Mouse (Mus musculus) layer of hippocampus, adult 9-10 months (tissue): Measurements from ENCODE around the gene Specc1.

Experiments used
- DNase-seq: peaks from one replicate; pipeline ENCODE4 v3.0.0; 2022; ENCODE audit warnings: low spot score

The Specc1 gene

DNA sequence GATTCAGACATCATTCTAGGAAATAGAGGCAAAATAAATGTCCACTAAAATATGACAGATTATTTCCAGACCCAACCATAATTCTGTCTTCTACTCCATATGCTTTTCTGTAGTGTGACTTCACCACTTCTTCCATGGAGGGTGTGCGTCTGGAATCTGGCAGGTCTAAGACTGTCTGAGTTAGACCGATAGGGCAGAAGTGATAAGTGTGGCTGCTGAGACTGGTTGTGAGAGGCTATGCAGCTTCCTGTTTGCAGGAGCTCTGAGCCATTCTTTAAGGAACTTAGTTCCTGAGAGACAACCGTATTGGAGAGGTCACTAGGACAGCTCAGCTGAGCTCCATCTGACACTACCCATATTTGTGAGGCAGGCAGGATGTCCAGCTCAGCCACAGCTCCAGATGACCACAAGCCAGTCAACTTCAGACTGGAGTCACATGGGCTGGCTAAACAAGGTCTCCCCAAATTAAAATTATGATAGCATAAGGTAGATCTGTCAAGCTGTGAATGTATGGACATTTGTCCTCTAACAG lies 146.9 kb downstream of the Specc1 start:
- DNase-seq = no peak

DNA sequence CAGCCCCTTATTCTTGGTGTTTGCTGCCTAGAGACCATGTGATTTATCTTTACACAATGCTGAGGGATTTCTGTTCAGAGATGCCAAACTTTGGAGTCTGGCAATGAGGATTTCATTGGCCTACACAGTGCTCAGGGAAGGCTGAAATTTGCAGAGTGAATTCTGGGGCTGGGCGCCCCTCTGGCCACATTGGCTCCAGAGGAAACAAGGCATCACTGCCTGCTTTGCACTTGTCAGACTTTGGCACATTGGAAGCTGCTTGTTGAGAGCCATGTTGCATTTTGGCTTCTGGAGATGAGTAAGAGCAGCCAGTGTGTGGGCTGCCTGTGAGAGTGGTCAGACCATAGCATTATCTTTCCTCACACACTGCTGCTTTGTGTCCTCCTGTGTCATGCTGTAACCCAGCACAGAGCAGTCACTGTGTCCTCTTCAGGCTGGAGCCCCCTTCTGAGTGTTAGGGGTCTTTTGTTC lies 149.9 kb downstream of the Specc1 start:
- DNase-seq = no peak

- DNase-seq = no peak
Measured at GRCm38 (mm10) chr11:62107272-62107836, 150.8 kb downstream of the Specc1 start.

- no peak for DNase-seq
Measured at GRCm38 (mm10) chr11:62118561-62118960, 162.0 kb downstream of the Specc1 start.

DNA sequence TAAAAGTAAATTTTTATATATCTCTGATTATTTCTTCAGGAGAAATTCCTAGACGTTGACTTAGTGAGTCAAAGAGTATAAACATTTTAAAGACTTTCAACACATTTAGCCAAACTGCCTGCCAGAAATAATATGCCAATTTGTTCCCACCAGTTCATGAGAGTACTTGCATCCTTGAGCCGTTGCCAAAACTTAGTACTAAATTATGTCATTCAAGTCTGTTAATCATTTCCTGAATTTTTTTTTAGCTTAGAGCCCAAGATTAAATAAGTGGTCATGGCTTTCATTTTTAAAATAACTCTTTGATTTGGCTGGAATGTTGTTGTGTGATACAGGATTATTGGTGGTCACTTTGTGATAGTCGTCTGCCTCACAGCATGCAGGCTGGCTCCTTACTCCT lies 163.3 kb downstream of the Specc1 start:
- DNase-seq = no peak

DNA sequence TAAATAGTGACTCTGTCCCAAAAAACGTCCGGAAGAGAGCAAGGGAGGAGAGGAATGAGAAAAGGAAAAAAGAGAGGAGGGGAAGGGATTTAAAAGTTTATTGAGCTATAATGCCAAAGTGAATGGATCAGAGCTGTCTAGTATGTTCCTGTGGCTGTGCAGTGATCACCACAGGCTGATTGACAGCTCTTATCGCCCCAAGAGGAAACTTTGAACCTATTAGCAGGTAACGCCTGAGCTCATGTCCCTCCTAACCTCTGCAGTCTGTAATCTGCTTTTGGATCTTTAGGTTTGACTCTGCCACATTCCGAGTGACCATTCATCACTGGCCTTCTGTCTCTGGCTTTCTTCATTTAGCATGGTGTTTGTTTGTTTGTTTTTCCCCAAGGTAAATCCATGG lies 164.8 kb downstream of the Specc1 start:
- DNase-seq = no peak

- DNase-seq = peak; percentile 87
Measured at GRCm38 (mm10) chr11:62127692-62128091, 171.1 kb downstream of the Specc1 start.

DNA sequence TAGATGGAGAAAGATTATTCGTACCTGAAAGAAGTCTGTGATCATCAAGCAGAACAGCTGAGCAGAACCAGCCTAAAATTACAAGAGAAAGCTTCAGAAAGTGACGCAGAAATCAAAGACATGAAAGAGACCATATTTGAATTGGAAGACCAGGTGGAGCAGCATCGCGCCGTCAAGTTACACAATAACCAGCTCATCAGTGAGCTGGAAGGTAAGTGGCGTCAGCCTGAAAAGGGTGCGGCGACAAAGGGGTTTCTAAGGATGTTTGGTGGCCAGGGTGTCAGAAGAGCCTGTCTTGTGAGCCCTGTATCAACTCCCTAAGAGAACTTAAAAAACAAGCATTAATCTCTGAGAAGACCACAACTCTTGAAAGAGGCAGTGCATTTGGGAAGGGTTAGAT lies 171.6 kb downstream of the Specc1 start:
- no peak for DNase-seq

GRCm38 (mm10) chr11:62130191-62130590 lies 173.6 kb downstream of the Specc1 start:
- DNase-seq = no peak

DNA sequence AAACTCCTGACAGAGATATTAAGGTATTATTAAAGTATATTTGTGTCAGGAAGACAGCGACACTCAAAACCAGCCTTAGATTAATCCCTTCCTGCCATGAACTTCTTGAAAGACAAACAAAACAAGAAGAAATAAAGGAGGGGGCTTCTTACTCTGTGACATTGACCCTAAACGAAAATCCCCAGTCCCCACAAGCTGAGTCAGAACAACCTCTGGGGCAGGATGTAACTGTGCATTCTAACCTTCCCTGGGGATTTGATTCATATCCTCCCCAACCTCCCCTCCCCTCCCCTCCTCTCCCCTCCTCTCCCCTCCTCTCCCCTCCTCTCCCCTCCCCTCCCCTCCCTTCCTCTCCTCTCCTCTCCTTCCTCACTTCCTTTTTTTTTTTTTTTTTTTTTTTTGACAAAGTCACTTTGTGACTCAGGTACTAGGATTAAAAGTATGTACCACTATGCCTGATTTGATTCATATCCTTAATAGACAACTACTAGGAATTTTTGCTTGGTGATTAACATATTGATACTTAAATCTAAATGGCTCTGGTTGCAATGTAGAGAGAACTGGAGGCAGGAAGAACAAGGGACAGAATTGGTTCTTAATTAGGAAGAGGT lies 174.2 kb downstream of the Specc1 start:
- no peak for DNase-seq

DNA sequence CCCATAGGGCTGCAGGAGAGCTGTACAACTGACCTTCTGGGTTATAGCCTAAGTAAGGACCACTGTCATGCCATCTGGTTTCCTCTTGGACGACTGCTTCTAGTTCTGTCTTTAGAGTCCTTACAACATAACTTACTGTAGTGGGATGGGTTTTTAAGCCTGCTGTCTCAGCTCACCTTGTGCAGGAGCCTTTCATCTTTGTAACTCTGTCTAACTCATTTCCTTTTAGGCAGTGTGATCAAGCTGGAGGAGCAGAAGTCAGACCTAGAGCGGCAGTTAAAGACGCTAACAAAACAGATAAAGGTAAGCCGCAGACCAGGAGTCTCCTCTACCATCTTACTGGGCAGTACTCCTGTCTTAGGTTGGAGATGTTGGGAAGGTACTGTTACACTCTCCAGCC lies 175.0 kb downstream of the Specc1 start:
- DNase-seq = no peak

DNA sequence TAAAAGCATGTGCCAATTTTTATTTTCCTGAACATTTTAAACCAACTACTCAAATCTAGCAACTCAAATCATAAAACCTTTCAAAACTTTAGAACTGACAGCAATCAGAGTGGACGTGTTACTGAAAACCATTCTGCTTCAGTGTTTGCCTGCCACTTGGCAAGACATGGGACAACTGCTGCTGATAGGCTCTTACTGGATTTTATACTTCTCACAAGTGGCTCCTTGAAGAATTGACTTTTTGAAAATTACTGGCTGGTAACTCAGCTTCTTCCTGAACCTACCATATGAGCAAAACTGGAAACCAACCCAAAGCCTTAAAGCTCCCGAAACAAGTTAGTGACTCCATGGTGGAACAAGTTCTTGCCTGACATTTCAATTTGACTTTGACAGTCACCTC lies 177.6 kb downstream of the Specc1 start:
- DNase-seq = no peak

DNA sequence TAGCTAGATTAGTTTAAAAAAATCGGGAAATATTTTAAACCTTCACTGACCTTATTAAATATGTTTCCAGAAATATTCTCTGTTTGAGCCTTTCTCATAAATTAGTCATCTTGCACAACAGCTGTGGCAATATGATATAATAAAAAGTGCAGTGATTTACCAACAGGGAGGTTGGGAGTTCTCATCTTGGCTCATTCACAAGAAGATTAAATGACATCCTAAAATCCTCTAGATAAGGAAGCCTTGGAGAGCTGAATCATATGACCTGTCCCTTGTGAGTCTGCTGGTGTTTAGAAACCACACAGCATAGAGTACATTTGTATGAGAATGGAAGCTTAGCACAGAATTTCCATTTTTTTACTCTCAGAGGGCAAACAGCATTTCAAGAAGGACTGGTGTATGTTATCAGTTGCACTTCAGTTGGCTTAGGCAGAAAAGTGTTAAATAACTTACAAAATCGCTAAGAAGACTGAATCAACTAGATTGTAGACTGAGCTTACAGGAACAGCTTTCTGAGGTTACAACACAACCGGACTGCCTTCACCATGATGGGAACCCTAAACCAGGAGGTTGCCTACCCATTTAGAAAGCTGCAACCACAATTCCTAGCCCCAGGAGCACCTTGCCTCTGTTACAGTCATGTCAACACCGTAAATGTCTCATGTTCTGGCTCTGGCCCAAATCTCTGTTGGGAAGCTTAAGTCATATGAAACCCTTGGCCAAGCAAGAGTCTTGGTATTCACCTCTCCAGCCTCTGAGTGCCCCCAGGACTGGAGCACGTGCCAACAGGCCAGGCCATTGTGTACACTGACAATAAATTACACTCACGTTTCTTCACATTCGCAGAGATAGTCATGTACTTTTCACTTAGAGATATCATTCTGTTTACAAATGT lies 188.9 kb downstream of the Specc1 start:
- DNase-seq = no peak

- no peak for DNase-seq
Measured at GRCm38 (mm10) chr11:62146661-62147060, 190.1 kb downstream of the Specc1 start.

DNA sequence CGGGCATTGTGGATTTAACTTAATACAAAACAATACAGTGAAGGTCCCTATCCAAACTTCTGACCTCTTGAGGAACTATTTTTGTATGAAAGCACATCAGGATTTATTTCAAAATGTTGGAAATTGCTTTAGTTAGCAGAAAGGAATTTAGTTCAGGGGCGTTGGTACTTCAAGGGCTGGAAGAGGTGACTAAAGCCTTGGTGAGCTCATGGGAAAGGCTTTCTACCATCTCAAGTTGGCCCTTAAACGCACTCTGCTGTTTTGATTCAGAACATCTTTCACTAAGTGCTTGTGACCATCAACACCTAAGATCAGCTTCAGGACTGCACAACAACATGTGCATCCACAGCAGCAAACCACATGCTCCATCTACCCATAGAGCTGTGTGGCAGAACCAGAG lies 191.5 kb downstream of the Specc1 start:
- DNase-seq = no peak

DNA sequence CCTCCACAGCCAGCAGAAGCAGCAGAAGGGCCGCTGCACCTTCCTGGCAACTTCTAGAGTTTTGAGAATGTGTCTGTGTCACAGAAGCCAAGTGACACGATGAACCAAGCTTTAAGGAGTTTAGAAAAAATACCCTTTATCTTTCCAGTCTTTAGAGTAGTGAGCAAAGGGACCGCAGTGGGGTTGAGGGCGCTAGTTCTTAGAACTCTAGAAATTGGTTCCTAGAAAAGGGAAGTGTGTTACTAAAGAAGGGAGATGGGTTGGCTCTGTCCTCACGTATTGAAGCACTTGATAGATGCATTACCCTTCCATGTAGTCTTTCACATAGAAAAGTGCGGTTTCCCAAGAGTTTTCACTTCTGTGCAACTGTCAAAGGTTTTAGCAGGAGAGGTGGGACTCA lies 191.9 kb downstream of the Specc1 start:
- DNase-seq = no peak

GRCm38 (mm10) chr11:62153057-62153456 lies 196.5 kb downstream of the Specc1 start:
- no peak for DNase-seq

- DNase-seq = no peak
Measured at GRCm38 (mm10) chr11:62159803-62160202, 203.2 kb downstream of the Specc1 start.

GRCm38 (mm10) chr11:62161450-62161849 lies 204.9 kb downstream of the Specc1 start:
- DNase-seq = no peak

DNA sequence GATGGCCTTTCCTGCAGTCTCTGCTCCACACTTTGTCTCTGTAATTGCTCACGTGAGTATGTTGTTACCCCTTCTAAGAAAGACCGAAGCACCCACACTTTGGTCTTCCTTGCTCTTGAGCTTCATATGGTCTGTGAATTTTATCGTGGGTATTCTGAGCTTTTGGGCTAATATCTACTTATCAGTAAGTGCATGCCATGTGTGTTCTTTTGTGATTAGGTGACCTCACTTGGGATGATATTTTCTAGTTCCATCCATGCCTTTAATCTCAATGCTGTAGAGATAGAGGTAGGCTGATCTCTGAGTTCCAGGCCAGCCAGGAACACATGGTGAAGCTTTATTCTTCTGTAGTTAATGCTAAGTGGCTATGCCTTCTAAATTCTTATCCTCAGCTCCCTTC lies 207.8 kb downstream of the Specc1 start:
- no peak for DNase-seq

DNA sequence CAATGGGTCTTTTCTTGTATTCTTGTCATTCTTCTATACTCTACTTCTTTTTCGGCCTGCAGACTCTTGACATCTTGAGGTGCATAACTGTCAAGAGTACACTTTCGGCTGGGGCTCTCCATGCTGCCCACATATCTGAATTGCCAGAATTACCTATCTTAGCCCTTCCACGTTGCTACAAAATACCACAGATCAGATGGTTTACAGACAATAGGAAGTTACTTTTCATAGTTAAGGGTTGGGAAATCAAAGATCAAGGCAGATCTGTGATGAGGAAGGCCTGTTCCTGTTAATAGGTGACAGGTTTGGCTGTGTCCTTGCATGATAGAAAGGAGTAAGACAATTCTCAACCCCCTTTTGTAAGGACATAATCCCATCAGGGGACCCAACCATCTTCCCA lies 209.9 kb downstream of the Specc1 start:
- no peak for DNase-seq

DNA sequence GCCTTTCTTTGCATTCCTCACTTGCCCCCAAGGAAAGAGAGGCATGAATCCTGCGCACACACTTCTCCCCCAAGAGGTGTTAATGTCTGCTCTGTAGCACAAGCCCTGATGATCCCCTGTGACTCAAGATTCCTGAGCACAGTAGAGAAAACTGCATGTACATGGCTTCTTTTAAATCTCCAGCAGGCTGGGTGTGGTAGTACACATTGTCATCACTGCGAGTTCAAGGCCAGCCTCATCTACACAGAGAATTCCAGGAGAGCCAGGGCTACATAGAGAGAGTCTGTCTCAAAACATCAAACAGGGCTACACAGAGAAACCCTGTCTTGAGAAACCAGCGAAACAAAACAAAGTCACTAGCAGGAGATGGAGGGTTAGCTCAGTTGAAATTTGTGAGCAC lies 211.6 kb downstream of the Specc1 start:
- DNase-seq = no peak
